Mouse (Mus musculus) heart, embryonic 11.5 days (tissue): ENCODE data around the gene Scn9a. TPM values are rescaled to one million over a fixed set of nuclear protein-coding genes. Genes with fewer than 3 reads are reported as not detected.

Experiments
- ATAC-seq: fragments of 200-750 bp; cut with Nextera tagmentation; replicated peaks from 2 replicates; pipeline ENCODE4 v1.8.0; 2017; ENCODE audit warnings: moderate library complexity; ENCODE audit not compliant: insufficient number of reproducible peaks, low FRiP score, low TSS enrichment
- H3K27ac ChIP-seq: fragments of 300-500 bp; sonication (generic); 2 replicates; pipeline ENCODE4 v1.5.1; 2014; ENCODE audit warnings: mild to moderate bottlenecking, low read depth, low read length
- H3K27me3 ChIP-seq: fragments of 300-500 bp; sonication (generic); 2 replicates; pipeline ENCODE4 v1.6.1; 2014; ENCODE audit warnings: mild to moderate bottlenecking, low read length, mixed read lengths; ENCODE audit not compliant: control insufficient read depth, insufficient read depth
- H3K36me3 ChIP-seq: fragments of 300-500 bp; sonication (generic); 2 replicates; pipeline ENCODE4 v1.6.1; 2014; ENCODE audit warnings: mild to moderate bottlenecking, low read length, moderate library complexity, mixed read lengths; ENCODE audit not compliant: control insufficient read depth, insufficient read depth
- H3K4me1 ChIP-seq: fragments of 300-500 bp; sonication (generic); 2 replicates; pipeline ENCODE4 v1.6.1; 2014; ENCODE audit warnings: low read length; ENCODE audit not compliant: control insufficient read depth, insufficient read depth
- H3K4me2 ChIP-seq: fragments of 300-500 bp; sonication (generic); 2 replicates; pipeline ENCODE4 v1.6.1; 2014; ENCODE audit warnings: mild to moderate bottlenecking, moderate library complexity
- H3K4me3 ChIP-seq: fragments of 300-500 bp; sonication (generic); 2 replicates; pipeline ENCODE4 v1.5.1; 2014; ENCODE audit warnings: low read depth, low read length
- H3K9ac ChIP-seq: fragments of 300-500 bp; sonication (generic); 2 replicates; pipeline ENCODE4 v1.6.1; 2014; ENCODE audit warnings: mild to moderate bottlenecking, low read depth, low read length, moderate library complexity
- H3K9me3 ChIP-seq: fragments of 300-500 bp; sonication (generic); replicated peaks from 2 replicates; pipeline ENCODE4 v1.6.1; 2016; ENCODE audit warnings: low read length; ENCODE audit not compliant: control insufficient read depth
- WGBS: fragments of 180-500 bp; shearing (Covaris S2); extraction: QIAGEN DNeasy Blood & Tissue Kit; methylation state at CpG from one replicate; pipeline ENCODE4 v1.1.7; 2014; ENCODE audit not compliant: insufficient replicate concordance; 5-methylcytosine and 5-hydroxymethylcytosine counted together
- polyA plus RNA-seq: library from polyadenylated mRNA; unstranded; fragments of >200 nt; fragmentation: Nextera tagmentation; extraction: Ambion mirVana; gene quantifications from 2 replicates; pipeline ENCODE4 v1.2.1, GENCODE M21; 2014

The Scn9a gene
- polyA plus RNA-seq, 1 experiment from 2014 or later: 0.03 TPM

- Histone ChIP-seq H3K27ac (no peak overlapping the region), H3K36me3 (no peaks in the 10 kb centered on the region), H3K27me3 (no peaks in the 10 kb centered on the region), H3K4me2 (no peak overlapping the region), H3K4me3 (no peak overlapping the region), H3K9ac (no peak overlapping the region), H3K4me1 (peaks cover 4% of the 10 kb centered on the region; the same call in 1 of the 2 replicates), H3K9me3 (no peaks in the 10 kb centered on the region)
- WGBS: 54% methylated on average over 3 of the region's 3 CpGs
- no peak for ATAC-seq
Measured at GRCm38 (mm10) chr2:66436286-66436685, 198.5 kb downstream of the Scn9a start.

Other genes with a start within 250 kb of the Scn9a start
- gene Scn1a, start 194.1 kb downstream of the Scn9a start, polyA plus RNA-seq: 0.10 and 0.18 TPM in 2 replicates
- 0.92 and 2.2 TPM in 2 replicates for gene Scn7a, start 150.0 kb upstream of the Scn9a start, polyA plus RNA-seq